Mouse (Mus musculus): ENCODE measurements around the gene Klk1b3.

GRCm38 (mm10) chr7:44241163-44241562, 43.2 kb downstream of the Klk1b3 start:
- TF ChIP-seq CTCF (IDR thresholded peaks at IDR 0.05; ENCODE audit: low read depth), result no peak
- TF ChIP-seq EP300 (IDR thresholded peaks at IDR 0.05; ENCODE audit: low read depth), result no peak

Data from liver, postnatal 0 days (tissue).